Mouse (Mus musculus) limb, embryonic 13.5 days (tissue): ENCODE data around the gene Maml3. TPM values are rescaled to one million over a fixed set of nuclear protein-coding genes. Genes with fewer than 3 reads are reported as not detected.

Experiments used
- ATAC-seq: fragments of 200-750 bp; cut with Nextera tagmentation; 2 replicates; pipeline ENCODE4 v1.8.0; 2017; ENCODE audit warnings: low read depth, moderate number of reproducible peaks, moderate TSS enrichment; ENCODE audit not compliant: low FRiP score
- H3K27ac ChIP-seq: fragments of 300-500 bp; sonication (generic); 2 replicates; pipeline ENCODE4 v1.5.1; 2015; ENCODE audit warnings: inconsistent platforms, mild to moderate bottlenecking, moderate library complexity
- H3K27me3 ChIP-seq: fragments of 300-500 bp; sonication (generic); 2 replicates; pipeline ENCODE4 v1.6.1; 2015; ENCODE audit warnings: mild to moderate bottlenecking, inconsistent platforms
- H3K36me3 ChIP-seq: fragments of 300-500 bp; sonication (generic); 2 replicates; pipeline ENCODE4 v1.6.1; 2015; ENCODE audit warnings: inconsistent platforms, mild to moderate bottlenecking, moderate library complexity
- H3K4me1 ChIP-seq: fragments of 300-500 bp; sonication (generic); 2 replicates; pipeline ENCODE4 v1.6.1; 2015; ENCODE audit warnings: inconsistent platforms
- H3K4me2 ChIP-seq: fragments of 300-500 bp; sonication (generic); replicated peaks from 2 replicates; pipeline ENCODE4 v1.6.1; 2015; ENCODE audit warnings: inconsistent platforms, mild to moderate bottlenecking, moderate library complexity
- H3K4me3 ChIP-seq: fragments of 300-500 bp; sonication (generic); 2 replicates; pipeline ENCODE4 v1.5.1; 2015; ENCODE audit warnings: moderate library complexity, mild to moderate bottlenecking, inconsistent platforms
- H3K9ac ChIP-seq: fragments of 300-500 bp; sonication (generic); 2 replicates; pipeline ENCODE4 v1.6.1; 2015; ENCODE audit warnings: mild to moderate bottlenecking, inconsistent platforms
- H3K9me3 ChIP-seq: fragments of 300-500 bp; sonication (generic); 2 replicates; pipeline ENCODE4 v1.6.1; 2016; ENCODE audit warnings: inconsistent platforms
- WGBS: fragments of 180-500 bp; shearing (Covaris S2); methylation state at CpG from one replicate; pipeline ENCODE4 v1.1.7; 2015; 5-methylcytosine and 5-hydroxymethylcytosine counted together
- polyA plus RNA-seq: library from polyadenylated mRNA; unstranded; fragments of >200 nt; fragmentation: Nextera tagmentation; extraction: Ambion mirVana; gene quantifications from 2 replicates; pipeline ENCODE4 v1.2.1, GENCODE M21; 2015

Gene Maml3
- polyA plus RNA-seq, 1 experiment from 2014 or later: 5.1 TPM

DNA sequence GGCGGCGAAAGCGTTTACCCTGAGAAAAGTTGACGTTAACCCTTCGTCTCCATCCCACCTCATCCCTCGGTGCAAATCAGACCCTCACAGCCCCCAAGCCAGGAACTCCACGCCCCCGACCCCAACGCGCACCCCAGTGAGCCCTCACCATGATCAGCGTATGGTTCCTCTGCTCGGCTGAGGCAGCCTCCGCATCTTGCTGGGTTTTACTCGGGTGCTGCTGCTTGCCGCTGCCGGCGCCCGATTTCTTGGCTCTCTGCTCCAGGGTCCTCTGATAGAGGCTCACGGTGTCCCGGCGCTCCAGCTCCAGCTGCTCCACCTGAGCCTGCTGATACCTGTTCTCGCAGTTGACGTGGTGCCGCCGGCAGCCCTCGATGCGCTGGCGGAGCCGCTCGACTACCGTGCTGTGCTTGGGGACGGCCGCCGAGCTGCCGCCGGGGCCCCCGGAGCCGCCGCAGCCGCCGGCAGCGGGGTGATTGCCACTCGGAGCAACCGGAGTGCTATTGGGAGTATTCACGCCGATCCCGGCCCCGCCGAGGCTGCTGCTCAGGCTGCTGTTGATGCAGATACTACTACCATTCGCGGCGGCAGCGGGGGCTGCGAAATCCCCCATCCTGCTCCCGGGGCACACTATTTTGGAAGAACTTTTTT lies 1.2 kb downstream of the Maml3 start:
- under 1% methylated on average over 55 of the region's 55 CpGs for WGBS
- H3K27me3 ChIP-seq: no peaks in the 10 kb centered on the region
- H3K36me3 ChIP-seq: no peaks in the 10 kb centered on the region
- peak overlapping the region; percentile 95 for H3K4me2 ChIP-seq
- peak overlapping the region; percentile 83 for H3K4me3 ChIP-seq
- peak overlapping the region; percentile 97 for H3K27ac ChIP-seq
- peak overlapping the region; percentile 91 for H3K9ac ChIP-seq
- H3K4me1 ChIP-seq: no peaks in the 10 kb centered on the region
- no peaks in the 10 kb centered on the region for H3K9me3 ChIP-seq
- no peak for ATAC-seq

DNA sequence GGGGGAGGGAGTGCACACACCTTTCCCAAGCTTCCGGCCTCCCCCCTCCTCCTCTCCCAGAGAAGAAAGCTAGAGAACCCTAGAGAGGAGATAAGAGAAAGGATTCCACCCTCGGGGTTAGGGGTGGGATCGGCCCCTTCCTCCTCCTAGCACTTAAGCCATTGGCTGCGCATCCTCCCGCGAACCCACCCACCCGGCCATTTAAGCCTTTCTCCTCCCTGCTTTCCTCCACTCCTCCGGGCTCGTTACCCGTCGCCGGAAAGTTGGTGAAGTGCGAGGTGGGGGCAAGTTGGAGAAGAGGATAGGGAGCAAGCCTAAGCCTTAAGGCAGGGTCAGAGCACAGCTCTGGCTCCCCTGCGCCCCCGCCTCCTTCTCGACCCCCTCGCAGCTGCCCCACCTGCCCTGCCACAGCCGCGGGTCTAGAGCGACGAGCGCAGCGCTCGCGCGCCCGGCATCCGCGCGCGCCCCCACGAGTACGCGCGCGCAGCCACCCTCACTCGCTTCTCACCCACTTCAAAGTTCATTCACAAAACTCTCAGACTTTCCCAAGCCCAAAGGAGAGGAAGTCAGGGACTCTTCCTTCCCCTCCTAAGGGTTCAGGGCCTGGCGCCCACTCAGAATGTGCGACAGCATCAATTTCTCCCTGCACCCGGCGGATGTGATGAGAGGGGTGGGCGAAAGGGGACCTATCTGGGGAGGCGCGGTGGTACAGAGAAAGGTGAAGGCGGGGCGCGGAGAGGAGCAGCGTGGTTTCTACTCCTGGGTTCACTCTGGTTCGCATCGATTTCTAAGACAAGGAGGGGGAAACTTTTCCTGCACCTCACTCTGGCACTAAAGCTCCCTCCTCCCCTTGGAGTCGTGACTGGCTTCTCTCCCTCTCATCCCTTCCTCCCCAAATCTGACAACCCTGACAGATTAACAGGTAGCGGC lies 2.0 kb downstream of the Maml3 start:
- H3K4me1 ChIP-seq: peaks cover 3% of the 10 kb centered on the region; the same call in 1 of the 2 replicates
- no peaks in the 10 kb centered on the region for H3K9me3 ChIP-seq
- peak; percentile 77 for ATAC-seq
- H3K36me3 ChIP-seq: no peaks in the 10 kb centered on the region
- peak overlapping the region; percentile 95 for H3K4me2 ChIP-seq
- peak overlapping the region; percentile 83 for H3K4me3 ChIP-seq
- H3K27ac ChIP-seq: peak overlapping the region; percentile 97
- under 1% methylated on average over 52 of the region's 52 CpGs for WGBS
- peak overlapping the region; percentile 91 for H3K9ac ChIP-seq
- H3K27me3 ChIP-seq: no peaks in the 10 kb centered on the region

DNA sequence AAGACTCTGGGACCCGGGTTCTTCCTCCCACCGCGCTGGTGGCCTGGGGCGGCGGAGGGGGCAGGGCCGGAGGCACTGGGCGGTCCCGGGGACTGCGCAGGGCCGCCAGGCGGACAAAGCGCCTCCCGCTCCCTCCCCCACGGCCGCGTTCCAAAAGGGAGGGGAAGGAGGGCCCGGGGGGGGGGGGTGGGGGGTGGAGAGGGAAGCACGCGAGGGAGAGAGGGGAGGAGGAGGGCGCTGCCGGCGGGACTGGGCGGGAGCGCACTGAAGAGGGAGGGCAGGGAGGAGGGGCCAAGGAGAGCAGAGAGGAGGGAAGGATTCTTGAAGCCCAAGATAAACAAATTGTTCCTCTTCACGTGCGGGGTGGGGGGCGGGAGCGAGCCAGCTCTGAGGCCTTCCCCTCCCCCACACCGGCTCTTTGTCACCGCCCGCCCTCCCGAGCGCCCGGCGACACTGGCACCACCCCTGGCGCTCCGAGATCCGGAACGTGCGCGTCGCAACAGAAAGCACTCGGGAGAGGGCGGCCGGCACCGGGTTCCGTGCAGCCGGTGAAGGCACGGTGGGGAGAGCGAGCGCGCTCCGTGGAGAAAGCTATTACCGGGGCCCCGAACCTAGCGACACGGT lies 2.8 kb downstream of the Maml3 start:
- Histone ChIP-seq H3K4me1 (peaks cover 10% of the 10 kb centered on the region), H3K4me3 (peak overlapping the region; percentile 83), H3K4me2 (peak overlapping the region; percentile 95), H3K9ac (peak overlapping the region; percentile 91), H3K9me3 (no peaks in the 10 kb centered on the region), H3K27ac (peak overlapping the region; percentile 97), H3K27me3 (no peaks in the 10 kb centered on the region), H3K36me3 (no peaks in the 10 kb centered on the region)
- peak; percentile 79 for ATAC-seq
- WGBS: under 1% methylated on average over 35 of the region's 57 CpGs

DNA sequence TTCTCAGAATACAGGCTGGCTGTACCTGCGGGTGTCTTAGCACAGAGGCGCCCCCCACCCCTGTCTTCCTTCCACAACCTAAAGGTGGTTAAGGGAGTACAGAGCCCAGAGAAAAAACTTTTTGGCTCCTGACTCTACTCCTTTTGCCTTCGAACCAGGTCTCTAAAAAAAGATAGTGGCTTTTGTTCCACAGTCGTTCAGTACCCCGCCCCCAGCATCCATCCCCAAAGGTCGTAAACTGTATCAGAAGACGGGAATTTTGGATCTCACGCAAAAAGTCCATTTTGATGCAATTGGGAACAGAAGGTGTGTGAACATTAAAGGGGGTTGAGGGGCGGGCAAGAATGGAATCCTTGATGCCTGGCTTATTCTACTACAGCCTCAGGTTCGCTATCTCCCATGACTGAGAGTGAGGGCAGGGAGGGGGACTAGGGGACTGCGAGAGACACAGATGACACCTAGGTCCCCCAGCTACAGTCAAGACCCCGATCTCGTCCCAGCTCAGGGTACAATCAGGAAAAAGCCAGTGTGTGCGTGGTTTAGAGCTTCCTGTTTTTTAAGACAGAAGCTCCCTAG lies 3.4 kb downstream of the Maml3 start:
- H3K27ac ChIP-seq: peak overlapping the region; percentile 97
- H3K4me1 ChIP-seq: peaks cover 14% of the 10 kb centered on the region
- H3K36me3 ChIP-seq: no peaks in the 10 kb centered on the region
- peak overlapping the region; percentile 76 for H3K9ac ChIP-seq
- under 1% methylated on average over 14 of the region's 14 CpGs for WGBS
- peak overlapping the region; percentile 95 for H3K4me2 ChIP-seq
- no peak for ATAC-seq
- H3K27me3 ChIP-seq: no peaks in the 10 kb centered on the region
- H3K4me3 ChIP-seq: peak overlapping the region; percentile 83
- no peaks in the 10 kb centered on the region for H3K9me3 ChIP-seq

DNA sequence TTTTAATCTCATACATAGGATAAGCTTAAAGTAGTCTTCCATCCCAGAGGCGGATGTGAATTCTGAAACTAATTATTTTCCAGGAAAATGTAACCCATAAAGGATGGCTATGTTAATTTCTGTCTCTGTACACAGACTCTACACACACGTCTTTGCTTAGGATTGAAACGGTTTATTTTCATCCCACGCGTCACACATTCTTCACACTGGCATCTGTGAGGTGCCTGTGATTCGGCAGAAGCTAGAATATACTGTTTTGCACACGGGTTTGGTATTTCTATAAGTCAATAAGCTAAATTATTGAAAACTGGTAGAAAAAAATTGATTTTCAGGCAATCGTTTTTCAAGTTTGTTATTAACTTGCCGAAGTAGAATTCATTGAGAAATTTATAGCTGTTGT lies 4.0 kb downstream of the Maml3 start:
- peaks cover 14% of the 10 kb centered on the region for H3K4me1 ChIP-seq
- ATAC-seq: no peak
- no peaks in the 10 kb centered on the region for H3K9me3 ChIP-seq
- no peak overlapping the region for H3K9ac ChIP-seq
- H3K4me2 ChIP-seq: peak overlapping the region; percentile 95
- no peak overlapping the region; the same call in 1 of the 2 replicates for H3K27ac ChIP-seq
- H3K36me3 ChIP-seq: no peaks in the 10 kb centered on the region
- H3K4me3 ChIP-seq: no peak overlapping the region
- 45% methylated on average over 9 of the region's 9 CpGs for WGBS
- H3K27me3 ChIP-seq: no peaks in the 10 kb centered on the region

GRCm38 (mm10) chr3:52100306-52100705 lies 4.6 kb downstream of the Maml3 start:
- ATAC-seq: no peak
- H3K4me1 ChIP-seq: peaks cover 14% of the 10 kb centered on the region
- no peaks in the 10 kb centered on the region for H3K9me3 ChIP-seq
- WGBS: 71% methylated on average over 4 of the region's 4 CpGs
- no peak overlapping the region for H3K27ac ChIP-seq
- no peak overlapping the region for H3K9ac ChIP-seq
- no peak overlapping the region for H3K4me3 ChIP-seq
- H3K27me3 ChIP-seq: no peaks in the 10 kb centered on the region
- H3K4me2 ChIP-seq: no peak overlapping the region
- no peaks in the 10 kb centered on the region for H3K36me3 ChIP-seq

- 83% methylated on average over 1 of the region's 1 CpGs for whole genome bisulfite sequencing
- Histone ChIP-seq H3K9ac (no peak overlapping the region), H3K4me3 (no peak overlapping the region), H3K4me2 (no peak overlapping the region), H3K27ac (no peak overlapping the region), H3K9me3 (no peaks in the 10 kb centered on the region), H3K4me1 (peaks cover 14% of the 10 kb centered on the region), H3K36me3 (no peaks in the 10 kb centered on the region), H3K27me3 (no peaks in the 10 kb centered on the region)
- no peak for ATAC-seq
These were observed 5.6 kb downstream of the Maml3 start for GRCm38 (mm10) chr3:52099286-52099685.

DNA sequence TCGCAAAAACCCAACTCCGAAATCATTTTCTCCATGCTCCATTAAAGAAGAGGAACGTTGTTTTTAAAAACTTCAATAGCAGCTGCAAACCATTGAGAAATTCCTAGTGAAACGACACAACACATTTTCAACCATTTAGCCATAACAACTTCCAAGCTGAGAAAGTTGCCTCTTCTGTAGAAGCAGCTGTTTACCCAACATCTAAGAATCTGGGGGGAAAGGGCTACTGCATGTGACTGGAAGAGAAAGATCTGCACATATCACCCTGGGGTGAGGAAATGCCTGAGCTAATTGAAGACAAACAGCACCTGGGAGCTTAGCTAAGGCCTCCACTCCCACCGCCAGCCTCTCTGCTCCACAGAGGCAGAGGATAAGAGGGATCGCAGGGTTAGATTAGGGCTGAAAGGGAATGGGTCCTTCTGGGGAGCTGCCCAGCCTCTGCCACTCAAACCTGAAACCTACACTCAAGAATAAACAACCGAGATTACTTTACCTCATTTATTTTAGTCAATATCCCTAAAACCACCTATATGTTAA lies 13.5 kb downstream of the Maml3 start:
- H3K4me1 ChIP-seq: peaks cover 46% of the 10 kb centered on the region
- 19% methylated on average over 7 of the region's 7 CpGs for whole genome bisulfite sequencing
- no peaks in the 10 kb centered on the region for H3K27me3 ChIP-seq
- H3K27ac ChIP-seq: 0 out of 2 replicates have a peak overlapping the region, but pooled peaks have one; percentile 33
- no peak overlapping the region for H3K4me3 ChIP-seq
- peak overlapping the region; percentile 14 for H3K4me2 ChIP-seq
- no peak overlapping the region for H3K9ac ChIP-seq
- no peak for ATAC-seq
- H3K9me3 ChIP-seq: no peaks in the 10 kb centered on the region
- H3K36me3 ChIP-seq: no peaks in the 10 kb centered on the region

DNA sequence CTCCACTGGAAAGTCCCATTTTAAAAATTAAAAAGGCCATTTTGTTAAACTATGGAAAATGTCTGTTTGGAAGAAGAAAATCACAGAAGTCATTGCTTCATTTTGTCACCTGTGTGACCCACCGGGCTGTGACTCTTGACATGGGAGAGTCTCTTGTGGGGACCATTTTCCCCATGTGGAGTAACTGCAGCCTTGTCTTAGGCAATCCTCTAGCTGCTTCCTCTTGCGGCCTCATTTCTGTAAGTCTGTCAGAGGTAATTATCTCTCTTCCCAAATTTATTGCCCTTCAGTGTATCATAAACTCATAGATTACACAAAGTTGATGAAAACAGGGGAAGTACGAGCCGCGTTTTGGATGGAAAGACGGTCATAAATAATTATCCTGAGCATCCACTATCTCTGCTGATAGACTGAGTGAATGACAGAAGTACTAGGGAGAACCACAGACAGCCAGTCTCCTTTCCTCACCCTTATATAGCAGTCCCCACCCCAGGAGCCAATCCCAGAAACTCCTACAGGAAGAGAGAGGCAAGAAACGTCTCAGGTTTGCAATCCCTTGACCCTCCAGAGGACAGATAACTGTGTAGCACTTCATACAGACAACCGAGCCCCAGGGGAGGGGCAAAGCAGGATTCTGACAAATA lies 14.5 kb downstream of the Maml3 start:
- no peaks in the 10 kb centered on the region for H3K36me3 ChIP-seq

GRCm38 (mm10) chr3:52088458-52089341 lies 16.2 kb downstream of the Maml3 start:
- H3K4me2 ChIP-seq: peak overlapping the region; percentile 53
- H3K27ac ChIP-seq: peak overlapping the region; percentile 45
- no peaks in the 10 kb centered on the region for H3K9me3 ChIP-seq
- no peaks in the 10 kb centered on the region for H3K36me3 ChIP-seq
- WGBS: 12% methylated on average over 19 of the region's 19 CpGs
- peak overlapping the region; percentile 40 for H3K9ac ChIP-seq
- H3K4me1 ChIP-seq: peaks cover 46% of the 10 kb centered on the region
- peak; percentile 41; the same call in 1 of the 2 replicates for ATAC-seq
- no peaks in the 10 kb centered on the region for H3K27me3 ChIP-seq
- peak overlapping the region; percentile 23; the same call in 1 of the 2 replicates for H3K4me3 ChIP-seq

More for the DNA sequence above, 14.5 kb downstream of the Maml3 start:
- Histone ChIP-seq H3K4me2 (no peak overlapping the region), H3K9me3 (no peaks in the 10 kb centered on the region), H3K27ac (no peak overlapping the region), H3K9ac (no peak overlapping the region), H3K27me3 (no peaks in the 10 kb centered on the region), H3K4me1 (peaks cover 46% of the 10 kb centered on the region), H3K4me3 (no peak overlapping the region)
- WGBS: 50% methylated on average over 8 of the region's 8 CpGs
- no peak for ATAC-seq
